Mouse (Mus musculus): ENCODE measurements around the gene Eral1. TPM values are rescaled to one million over a fixed set of nuclear protein-coding genes. Genes with fewer than 3 reads are reported as not detected.

Gene Eral1
- polyA plus RNA-seq, 1 experiment from 2014 or later, result 23.7 TPM

- peak overlapping the region; percentile 74 for H3K9ac ChIP-seq
- peaks cover 51% of the 10 kb centered on the region for H3K4me1 ChIP-seq (replicated peaks)
- peak overlapping the region; percentile 70 for H3K27ac ChIP-seq (ENCODE audit: poor library complexity, severe bottlenecking)
- 10% methylated on average over 19 of the region's 19 CpGs for WGBS
- peak overlapping the region; percentile 70 for H3K4me2 ChIP-seq
- H3K27me3 ChIP-seq (replicated peaks), result no peaks in the 10 kb centered on the region
- H3K36me3 ChIP-seq, result no peaks in the 10 kb centered on the region
- ATAC-seq (ENCODE audit: insufficient number of reproducible peaks, low FRiP score), result no peak; the same call in 1 of the 2 replicates
- no peaks in the 10 kb centered on the region for H3K9me3 ChIP-seq (replicated peaks)
- H3K4me3 ChIP-seq, result peak overlapping the region; percentile 66
Measured at GRCm38 (mm10) chr11:78114676-78115366, 34.6 kb upstream of the Eral1 start.

DNA sequence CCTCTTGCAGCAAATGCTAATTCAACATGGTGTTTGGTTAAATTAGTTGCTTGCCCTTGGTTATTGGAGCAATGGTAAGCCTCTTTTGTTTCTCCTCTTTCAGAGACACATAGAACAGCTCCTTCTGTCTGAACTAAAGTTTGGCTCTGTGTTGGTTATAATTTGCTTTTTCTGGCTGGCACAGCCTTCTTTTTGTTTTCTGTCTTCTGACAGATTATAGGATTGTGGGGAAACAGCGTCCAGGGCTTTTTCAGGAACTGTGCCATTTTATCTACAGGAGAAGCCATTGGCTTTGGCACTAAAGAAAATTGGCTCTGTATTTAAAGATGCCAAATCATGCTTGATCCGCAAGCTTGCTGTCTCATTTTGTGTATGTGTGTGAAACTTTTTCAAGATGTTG is 33.4 kb upstream of the Eral1 start:
- Histone ChIP-seq H3K27ac (ENCODE audit: poor library complexity, severe bottlenecking) (no peak overlapping the region), H3K4me1 (replicated peaks) (peaks cover 49% of the 10 kb centered on the region), H3K36me3 (no peaks in the 10 kb centered on the region), H3K27me3 (replicated peaks) (no peaks in the 10 kb centered on the region), H3K4me2 (no peak overlapping the region), H3K9me3 (replicated peaks) (no peaks in the 10 kb centered on the region), H3K4me3 (no peak overlapping the region), H3K9ac (0 out of 2 replicates have a peak overlapping the region, but pooled peaks have one; percentile 74)
- no peak for ATAC-seq (ENCODE audit: insufficient number of reproducible peaks, low FRiP score)
- WGBS, result 86% methylated on average over 2 of the region's 2 CpGs

- WGBS, result 93% methylated on average over 5 of the region's 5 CpGs
- no peak for ATAC-seq (ENCODE audit: insufficient number of reproducible peaks, low FRiP score)
- peaks cover 38% of the 10 kb centered on the region for H3K36me3 ChIP-seq
Measured at GRCm38 (mm10) chr11:78104501-78104900, 24.3 kb upstream of the Eral1 start.

DNA sequence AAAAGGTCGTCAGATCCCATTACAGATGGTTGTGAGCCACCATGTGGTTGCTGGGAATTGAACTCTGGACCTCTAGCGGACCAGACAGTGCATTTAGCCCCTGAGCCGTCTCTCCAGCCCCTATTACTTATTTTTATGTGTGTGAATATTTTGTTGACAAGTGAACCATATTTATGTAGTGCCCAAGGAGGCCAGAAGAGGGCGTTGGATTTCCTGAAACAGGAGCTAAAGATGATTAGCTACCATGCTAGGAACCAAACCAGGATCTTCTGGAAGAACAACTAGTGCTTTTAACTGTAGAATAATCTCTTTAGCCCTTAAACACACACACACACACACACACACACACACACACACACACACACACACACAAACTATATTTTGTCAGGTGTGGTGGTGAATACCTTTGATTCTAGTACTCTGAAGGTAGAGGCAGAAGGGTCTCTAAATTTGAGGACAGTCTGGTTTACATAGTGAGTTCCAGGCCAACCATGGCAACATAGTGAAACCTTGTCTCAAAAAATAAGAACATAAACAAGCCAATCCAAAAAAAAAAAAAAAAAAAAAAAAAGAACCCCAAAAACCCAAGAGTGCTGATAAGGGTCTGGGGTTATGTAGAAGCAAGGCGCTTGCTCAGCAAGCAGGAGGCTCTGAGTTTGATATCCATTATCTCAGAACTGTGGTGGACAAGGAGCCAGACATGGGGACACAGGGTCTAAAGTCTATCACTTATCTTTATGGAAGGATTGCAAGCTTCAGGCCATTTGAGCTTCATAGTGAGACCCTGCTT is 23.0 kb upstream of the Eral1 start:
- H3K27me3 ChIP-seq (replicated peaks), result no peaks in the 10 kb centered on the region
- no peak for ATAC-seq (ENCODE audit: insufficient number of reproducible peaks, low FRiP score)
- WGBS, result 59% methylated on average over 5 of the region's 5 CpGs
- no peaks in the 10 kb centered on the region for H3K9me3 ChIP-seq (replicated peaks)
- no peak overlapping the region for H3K9ac ChIP-seq
- H3K4me2 ChIP-seq, result no peak overlapping the region
- peaks cover 46% of the 10 kb centered on the region for H3K36me3 ChIP-seq
- H3K27ac ChIP-seq (ENCODE audit: poor library complexity, severe bottlenecking), result no peak overlapping the region
- peaks cover 35% of the 10 kb centered on the region for H3K4me1 ChIP-seq (replicated peaks)
- H3K4me3 ChIP-seq, result no peak overlapping the region

More at GRCm38 (mm10) chr11:78104501-78104900, 24.3 kb upstream of the Eral1 start:
- Histone ChIP-seq H3K4me3 (no peak overlapping the region), H3K9me3 (replicated peaks) (no peaks in the 10 kb centered on the region), H3K27me3 (replicated peaks) (no peaks in the 10 kb centered on the region), H3K27ac (ENCODE audit: poor library complexity, severe bottlenecking) (no peak overlapping the region), H3K4me2 (no peak overlapping the region), H3K9ac (no peak overlapping the region), H3K4me1 (replicated peaks) (peaks cover 38% of the 10 kb centered on the region)

GRCm38 (mm10) chr11:78102142-78102541 is 22.0 kb upstream of the Eral1 start:
- H3K4me1 ChIP-seq (replicated peaks), result peaks cover 42% of the 10 kb centered on the region
- no peak overlapping the region for H3K4me3 ChIP-seq
- H3K4me2 ChIP-seq, result no peak overlapping the region
- H3K36me3 ChIP-seq, result peaks cover 37% of the 10 kb centered on the region
- H3K9me3 ChIP-seq (replicated peaks), result no peaks in the 10 kb centered on the region
- H3K27ac ChIP-seq (ENCODE audit: poor library complexity, severe bottlenecking), result no peak overlapping the region
- ATAC-seq (ENCODE audit: insufficient number of reproducible peaks, low FRiP score), result no peak
- no peaks in the 10 kb centered on the region for H3K27me3 ChIP-seq (replicated peaks)
- 79% methylated on average over 5 of the region's 5 CpGs for WGBS
- H3K9ac ChIP-seq, result no peak overlapping the region

GRCm38 (mm10) chr11:78100746-78101145 is 20.6 kb upstream of the Eral1 start:
- H3K4me3 ChIP-seq, result no peak overlapping the region
- peaks cover 56% of the 10 kb centered on the region for H3K4me1 ChIP-seq (replicated peaks)
- WGBS, result 77% methylated on average over 11 of the region's 11 CpGs
- H3K36me3 ChIP-seq, result peaks cover 25% of the 10 kb centered on the region
- peak overlapping the region; percentile 38; the same call in 1 of the 2 replicates for H3K9ac ChIP-seq
- H3K9me3 ChIP-seq (replicated peaks), result no peaks in the 10 kb centered on the region
- H3K4me2 ChIP-seq, result no peak overlapping the region
- ATAC-seq (ENCODE audit: insufficient number of reproducible peaks, low FRiP score), result no peak
- peak overlapping the region; percentile 64 for H3K27ac ChIP-seq (ENCODE audit: poor library complexity, severe bottlenecking)
- H3K27me3 ChIP-seq (replicated peaks), result no peaks in the 10 kb centered on the region

GRCm38 (mm10) chr11:78097077-78097476 is 16.9 kb upstream of the Eral1 start:
- ATAC-seq (ENCODE audit: insufficient number of reproducible peaks, low FRiP score), result no peak
- Histone ChIP-seq H3K4me2 (peak overlapping the region; percentile 80), H3K27me3 (replicated peaks) (no peaks in the 10 kb centered on the region), H3K4me1 (replicated peaks) (peaks cover 51% of the 10 kb centered on the region), H3K9me3 (replicated peaks) (no peaks in the 10 kb centered on the region), H3K4me3 (peak overlapping the region; percentile 84), H3K9ac (peak overlapping the region; percentile 85), H3K27ac (ENCODE audit: poor library complexity, severe bottlenecking) (peak overlapping the region; percentile 88), H3K36me3 (peaks cover 14% of the 10 kb centered on the region)
- WGBS, result 2% methylated on average over 3 of the region's 3 CpGs

DNA sequence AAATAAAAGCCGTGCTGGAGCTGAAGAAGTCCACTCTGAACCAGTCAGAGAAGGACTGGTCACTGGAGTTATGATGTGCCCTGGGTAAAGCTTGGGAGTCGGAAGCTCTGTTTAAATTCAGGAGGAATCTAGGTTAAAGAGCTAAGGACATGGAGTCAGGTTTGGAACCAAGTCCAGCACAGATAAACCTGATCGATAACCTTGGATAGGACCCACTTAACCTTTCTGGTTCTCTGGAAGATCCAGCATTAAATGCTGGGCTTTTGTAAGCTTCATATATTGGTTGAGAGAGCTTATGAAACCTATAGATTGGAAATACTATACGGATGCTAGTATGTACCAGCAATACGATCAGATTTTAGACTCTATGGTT is 14.9 kb upstream of the Eral1 start:
- peak overlapping the region; percentile 85 for H3K9ac ChIP-seq
- H3K4me2 ChIP-seq, result peak overlapping the region; percentile 80
- peak overlapping the region; percentile 84 for H3K4me3 ChIP-seq
- H3K27ac ChIP-seq (ENCODE audit: poor library complexity, severe bottlenecking), result peak overlapping the region; percentile 90
- no peak for ATAC-seq (ENCODE audit: insufficient number of reproducible peaks, low FRiP score)
- H3K27me3 ChIP-seq (replicated peaks), result no peaks in the 10 kb centered on the region
- peaks cover 10% of the 10 kb centered on the region for H3K36me3 ChIP-seq
- peaks cover 33% of the 10 kb centered on the region for H3K4me1 ChIP-seq (replicated peaks)
- H3K9me3 ChIP-seq (replicated peaks), result no peaks in the 10 kb centered on the region
- WGBS, result 20% methylated on average over 5 of the region's 5 CpGs

GRCm38 (mm10) chr11:78094504-78095143 is 14.4 kb upstream of the Eral1 start, which contains the start of gene Fam222b:
Gene Fam222b (plus strand): TSS chr11:78094660.
- Histone ChIP-seq H3K27ac (ENCODE audit: poor library complexity, severe bottlenecking) (peak within 1 kb of the TSS; percentile 90), H3K27me3 (replicated peaks) (no peaks in the 10 kb centered on the region), H3K4me2 (peak within 1 kb of the TSS; percentile 80), H3K9me3 (replicated peaks) (no peaks in the 10 kb centered on the region), H3K36me3 (peaks cover 9% of the 10 kb centered on the region), H3K4me3 (peak within 1 kb of the TSS; percentile 84), H3K4me1 (replicated peaks) (peaks cover 30% of the 10 kb centered on the region), H3K9ac (peak within 1 kb of the TSS; percentile 85)
- under 1% methylated on average over 38 of the region's 38 CpGs for WGBS
- ATAC-seq (ENCODE audit: insufficient number of reproducible peaks, low FRiP score), result peak; percentile 92

GRCm38 (mm10) chr11:78094137-78094503 is 13.9 kb upstream of the Eral1 start:
- ATAC-seq (ENCODE audit: insufficient number of reproducible peaks, low FRiP score), result no peak
- Histone ChIP-seq H3K4me3 (peak overlapping the region; percentile 84), H3K9me3 (replicated peaks) (no peaks in the 10 kb centered on the region), H3K36me3 (peaks cover 6% of the 10 kb centered on the region), H3K27me3 (replicated peaks) (no peaks in the 10 kb centered on the region), H3K4me2 (peak overlapping the region; percentile 80), H3K27ac (ENCODE audit: poor library complexity, severe bottlenecking) (peak overlapping the region; percentile 90), H3K4me1 (replicated peaks) (peaks cover 29% of the 10 kb centered on the region), H3K9ac (peak overlapping the region; percentile 85; the same call in 1 of the 2 replicates)
- WGBS, result 50% methylated on average over 11 of the region's 11 CpGs

DNA sequence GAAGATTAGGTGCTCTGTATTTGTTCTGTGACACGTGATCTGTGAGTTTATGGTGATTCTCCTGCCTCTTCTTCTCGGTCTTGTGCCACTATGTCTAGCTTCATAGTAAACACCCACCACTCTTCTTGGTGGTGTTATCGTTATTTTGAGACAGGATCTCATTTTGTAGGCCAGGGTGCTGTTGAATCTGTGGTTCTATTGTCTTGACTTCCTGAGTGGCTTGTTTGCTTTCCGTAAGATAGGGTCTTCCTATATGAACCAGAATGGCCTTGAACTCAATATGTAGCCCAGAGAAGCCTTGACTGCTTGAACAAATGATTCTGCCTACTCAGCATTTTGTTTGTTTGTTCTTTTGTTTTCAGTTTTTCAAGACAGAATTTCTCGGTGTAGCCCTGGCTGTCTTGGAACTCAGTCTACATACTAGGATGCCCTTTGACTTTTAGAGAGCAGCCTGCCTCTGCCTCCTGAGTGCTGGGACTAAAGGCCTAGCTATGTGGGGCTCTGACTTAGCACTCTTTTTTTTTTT is 7.6 kb upstream of the Eral1 start:
- no peaks in the 10 kb centered on the region for H3K36me3 ChIP-seq
- H3K27me3 ChIP-seq (replicated peaks), result no peaks in the 10 kb centered on the region
- H3K4me3 ChIP-seq, result no peak overlapping the region
- H3K4me1 ChIP-seq (replicated peaks), result peaks cover 6% of the 10 kb centered on the region; the same call in 1 of the 2 replicates
- no peaks in the 10 kb centered on the region for H3K9me3 ChIP-seq (replicated peaks)
- 62% methylated on average over 5 of the region's 5 CpGs for WGBS
- H3K4me2 ChIP-seq, result no peak overlapping the region
- H3K9ac ChIP-seq, result no peak overlapping the region
- no peak overlapping the region for H3K27ac ChIP-seq (ENCODE audit: poor library complexity, severe bottlenecking)
- ATAC-seq (ENCODE audit: insufficient number of reproducible peaks, low FRiP score), result no peak

Measured in heart, embryonic 12.5 days (tissue).